ENCODE assay signal across 8 mouse cellular contexts in the genomic region with DNA sequence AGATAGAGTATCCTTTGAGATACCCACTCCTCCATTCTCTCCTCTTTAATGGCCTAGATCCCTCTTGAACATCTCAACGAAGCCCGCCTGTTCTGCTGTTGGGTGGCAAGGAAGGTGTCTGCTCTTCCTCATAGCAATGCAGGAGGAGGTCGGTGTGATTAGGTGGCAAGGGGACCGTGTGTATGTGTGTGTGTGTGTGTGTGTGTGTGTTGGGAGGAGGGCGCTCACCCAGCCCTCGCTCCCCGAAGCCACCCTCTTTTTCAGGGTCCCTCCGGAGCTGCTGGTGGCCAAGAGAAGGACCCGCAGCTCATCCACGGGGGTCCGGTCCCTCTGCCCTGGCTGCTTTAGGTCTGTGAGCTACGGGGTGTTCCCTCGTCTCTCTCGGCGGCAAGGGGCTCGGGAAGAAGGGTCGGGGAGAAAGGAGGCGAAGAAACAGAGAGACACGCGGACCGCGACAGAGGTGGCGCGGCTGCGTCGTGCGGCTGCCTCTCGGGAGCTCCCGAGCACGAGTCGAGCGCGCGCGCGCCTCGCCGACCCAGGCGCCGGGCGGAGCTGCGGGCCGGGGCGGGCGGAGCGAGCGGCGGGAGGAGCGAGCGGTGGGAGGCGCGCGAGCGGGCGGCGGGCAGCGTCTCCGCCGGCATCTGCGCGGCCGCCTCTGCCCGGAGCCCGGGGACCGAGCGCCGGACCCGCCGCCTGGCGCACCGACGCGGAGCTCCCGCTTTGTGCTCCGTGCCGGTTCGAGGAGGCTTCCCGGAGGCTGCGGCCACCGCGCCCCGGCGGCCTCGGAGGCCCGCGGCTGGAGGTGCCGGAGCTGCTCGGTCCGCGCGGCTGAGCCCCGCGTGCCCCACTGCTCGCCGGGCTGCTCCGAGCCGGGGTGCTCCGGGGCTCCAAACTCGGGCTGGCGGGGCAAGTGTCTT. TPM values are rescaled to one million over a fixed set of nuclear protein-coding genes. Genes with fewer than 3 reads are reported as not detected.
DNase-seq lines count a peak whose midpoint lies in the region; ATAC-seq and TF ChIP-seq lines count a peak whose summit lies in the region.

A gene (plus strand): TSS at position 547 of the 917 bp plus-strand sequence.

- H3K36me3 ChIP-seq in forebrain, embryonic 13.5 days (ENCODE audit: poor library complexity, severe bottlenecking) = no peaks in the 10 kb centered on the region
- no peaks in the 10 kb centered on the region for H3K36me3 ChIP-seq in heart, embryonic 16.5 days (ENCODE audit: control insufficient read depth, insufficient read depth)
- no peaks in the 10 kb centered on the region for H3K36me3 ChIP-seq in liver, postnatal 0 days (replicated peaks; ENCODE audit: insufficient read depth, low read length)
- H3K36me3 ChIP-seq in neural tube, embryonic 13.5 days = no peaks in the 10 kb centered on the region
- no peaks in the 10 kb centered on the region for H3K36me3 ChIP-seq in testis, adult 2 months (ENCODE audit: control insufficient read depth, insufficient read depth, low read length)

- WGBS in forebrain, embryonic 13.5 days = under 1% methylated on average over 87 of the region's 100 CpGs
- 1% methylated on average over 76 of the region's 100 CpGs for WGBS in heart, embryonic 16.5 days
- WGBS in liver, postnatal 0 days (ENCODE audit: insufficient replicate concordance) = 3% methylated on average over 75 of the region's 100 CpGs
- under 1% methylated on average over 86 of the region's 100 CpGs for WGBS in neural tube, embryonic 13.5 days

- TF ChIP-seq CTCF in liver, postnatal 0 days (IDR thresholded peaks at IDR 0.05; ENCODE audit: low read depth) = no peak
- no peak for TF ChIP-seq CTCF in testis, adult 2 months (IDR thresholded peaks at IDR 0.05; ENCODE audit: control insufficient read depth, insufficient read depth, insufficient replicate concordance, low read depth, low read length)

- peak within 1 kb of the TSS; percentile 79 for H3K4me2 ChIP-seq in forebrain, embryonic 13.5 days
- H3K4me2 ChIP-seq in heart, embryonic 16.5 days (ENCODE audit: low read depth, low read length) = peak within 1 kb of the TSS; percentile 99
- H3K4me2 ChIP-seq in liver, postnatal 0 days (ENCODE audit: low read depth, low read length) = peak within 1 kb of the TSS; percentile 98
- H3K4me2 ChIP-seq in neural tube, embryonic 13.5 days = peak within 1 kb of the TSS; percentile 80

- no peak for TF ChIP-seq POLR2A in testis, adult 2 months (IDR thresholded peaks at IDR 0.05; ENCODE audit: control insufficient read depth, low read depth, low read length)

- H3K4me3 ChIP-seq in brown adipose tissue, adult 24 weeks (ENCODE audit: insufficient read depth, low read depth, low read length) = peak within 1 kb of the TSS; percentile 64
- H3K4me3 ChIP-seq in forebrain, embryonic 13.5 days = peak within 1 kb of the TSS; percentile 87
- peak within 1 kb of the TSS; percentile 85 for H3K4me3 ChIP-seq in heart, embryonic 16.5 days (ENCODE audit: low read length)
- peak within 1 kb of the TSS; percentile 72 for H3K4me3 ChIP-seq in liver, postnatal 0 days (ENCODE audit: low read depth, low read length)
- peak within 1 kb of the TSS; percentile 92 for H3K4me3 ChIP-seq in neural tube, embryonic 13.5 days
- H3K4me3 ChIP-seq in testis, adult 2 months (ENCODE audit: control insufficient read depth, low read depth, low read length) = peak within 1 kb of the TSS; percentile 85

- no peak for TF ChIP-seq EP300 in liver, postnatal 0 days (IDR thresholded peaks at IDR 0.05; ENCODE audit: low read depth)

- DNase-seq in CD8-positive naive resting alpha-beta T cell, adult 2 months (ENCODE audit: low read depth in 2 of 2, low spot score in 2 of 2) = peak; percentile 53
- DNase-seq in kidney, postnatal 25 days = peak; percentile 75 to 91
- peak; percentile 78 for DNase-seq in liver, postnatal 0 days

- no peaks in the 10 kb centered on the region for H3K9me3 ChIP-seq in forebrain, embryonic 13.5 days (replicated peaks)
- H3K9me3 ChIP-seq in heart, embryonic 16.5 days (replicated peaks; ENCODE audit: control insufficient read depth, low read length) = no peaks in the 10 kb centered on the region
- H3K9me3 ChIP-seq in liver, postnatal 0 days (ENCODE audit: low read length) = no peaks in the 10 kb centered on the region
- H3K9me3 ChIP-seq in neural tube, embryonic 13.5 days = no peaks in the 10 kb centered on the region

- peak; percentile 91 for ATAC-seq in forebrain, embryonic 13.5 days
- peak; percentile 86 for ATAC-seq in heart, embryonic 16.5 days (replicated peaks; ENCODE audit: extremely low read depth, insufficient read depth, low FRiP score)
- peak; percentile 85 for ATAC-seq in liver, postnatal 0 days
- ATAC-seq in neural tube, embryonic 13.5 days (ENCODE audit: low read depth) = peak; percentile 88

- peak within 1 kb of the TSS; percentile 93 for H3K9ac ChIP-seq in forebrain, embryonic 13.5 days
- peak within 1 kb of the TSS; percentile 86 for H3K9ac ChIP-seq in heart, embryonic 16.5 days (ENCODE audit: low read length)
- H3K9ac ChIP-seq in liver, postnatal 0 days (replicated peaks) = peak within 1 kb of the TSS; percentile 60
- peak within 1 kb of the TSS; percentile 94 for H3K9ac ChIP-seq in neural tube, embryonic 13.5 days

- peaks cover 8% of the 10 kb centered on the region; the same call in 1 of the 2 replicates for H3K27me3 ChIP-seq in forebrain, embryonic 13.5 days
- H3K27me3 ChIP-seq in heart, embryonic 16.5 days (ENCODE audit: control insufficient read depth, insufficient read depth, low read length) = peaks cover 7% of the 10 kb centered on the region; the same call in 1 of the 2 replicates
- H3K27me3 ChIP-seq in liver, postnatal 0 days (ENCODE audit: insufficient read depth, low read length) = peaks cover 13% of the 10 kb centered on the region
- no peaks in the 10 kb centered on the region for H3K27me3 ChIP-seq in neural tube, embryonic 13.5 days
- H3K27me3 ChIP-seq in testis, adult 2 months (ENCODE audit: control insufficient read depth, insufficient read depth, low read length) = no peaks in the 10 kb centered on the region

- peaks cover 7% of the 10 kb centered on the region; the same call in 1 of the 2 replicates for H3K4me1 ChIP-seq in brown adipose tissue, adult 24 weeks (ENCODE audit: control insufficient read depth, insufficient read depth, insufficient read length, low read length)
- peaks cover 28% of the 10 kb centered on the region for H3K4me1 ChIP-seq in forebrain, embryonic 13.5 days
- peaks cover 6% of the 10 kb centered on the region for H3K4me1 ChIP-seq in heart, embryonic 16.5 days (ENCODE audit: control insufficient read depth, insufficient read depth, low read length)
- H3K4me1 ChIP-seq in liver, postnatal 0 days (ENCODE audit: insufficient read depth) = peaks cover 8% of the 10 kb centered on the region
- peaks cover 43% of the 10 kb centered on the region for H3K4me1 ChIP-seq in neural tube, embryonic 13.5 days (replicated peaks)
- H3K4me1 ChIP-seq in testis, adult 2 months (ENCODE audit: control insufficient read depth, insufficient read depth, low read length) = peaks cover 19% of the 10 kb centered on the region

- peak within 1 kb of the TSS; percentile 31; the same call in 1 of the 2 replicates for H3K27ac ChIP-seq in brown adipose tissue, adult 24 weeks (replicated peaks; ENCODE audit: low read depth, low read length)
- peak within 1 kb of the TSS; percentile 91 for H3K27ac ChIP-seq in forebrain, embryonic 13.5 days
- peak within 1 kb of the TSS; percentile 45; the same call in 1 of the 2 replicates for H3K27ac ChIP-seq in heart, embryonic 16.5 days (ENCODE audit: low read length)
- H3K27ac ChIP-seq in liver, postnatal 0 days (ENCODE audit: low read depth) = peak within 1 kb of the TSS; percentile 48; the same call in 1 of the 2 replicates
- H3K27ac ChIP-seq in neural tube, embryonic 13.5 days (replicated peaks) = peak within 1 kb of the TSS; percentile 97
- peak within 1 kb of the TSS; percentile 59 for H3K27ac ChIP-seq in testis, adult 2 months (ENCODE audit: control insufficient read depth, insufficient read depth, low read depth, low read length)

RNA-seq across cellular contexts. Expression of the gene that starts here (rescaled TPM):
- 6.7 and 9.6 TPM in 2 replicates for polyA plus RNA-seq in brown adipose tissue, adult 24 weeks (2012; ENCODE audit: insufficient read depth, insufficient read length, missing spikeins)
- polyA plus RNA-seq in forebrain, embryonic 13.5 days (2015; fragmentation: Nextera tagmentation; extraction: Ambion mirVana) = 60.2 and 62.7 TPM in 2 replicates
- 13.0 and 14.3 TPM in 2 replicates for polyA plus RNA-seq in heart, embryonic 16.5 days (2015; fragmentation: Nextera tagmentation; extraction: Ambion mirVana)
- polyA plus RNA-seq in liver, postnatal 0 days (2015; fragmentation: Nextera tagmentation; extraction: Ambion mirVana) = 1.6 and 1.7 TPM in 2 replicates
- 101 and 102 TPM in 2 replicates for polyA plus RNA-seq in neural tube, embryonic 13.5 days (2015; fragmentation: Nextera tagmentation; extraction: Ambion mirVana)
- 23.6 and 27.9 TPM in 2 replicates for polyA plus RNA-seq in testis, adult 2 months (2012; rRNA removed)

Comparison
In these comparisons a context has a peak if more than half of its experiments do, and no peak if none do; other contexts are left out.
1. Peak in every context shown above with its lines: DNase-seq, ATAC-seq, H3K4me3 ChIP-seq and H3K27ac ChIP-seq.
2. H3K27ac ChIP-seq: peak in every context shown above with its lines; median percentile 97 in neural tube, embryonic 13.5 days; 91 in forebrain, embryonic 13.5 days; 59 in testis, adult 2 months; 48 in liver, postnatal 0 days; 45 in heart, embryonic 16.5 days; 31 in brown adipose tissue, adult 24 weeks.